Mouse (Mus musculus): ENCODE data around the gene Rsph3b.
"Not testable (repeated sequence)": the region's sequence is repeated elsewhere in the genome, so short reads cannot be mapped to it uniquely, and the experiment has no call there.

- TF ChIP-seq POLR2A (IDR thresholded peaks at IDR 0.05; ENCODE audit: insufficient read depth, low read length); CTCF (IDR thresholded peaks at IDR 0.05; ENCODE audit: low read depth, low read length); EP300 (IDR thresholded peaks at IDR 0.05; ENCODE audit: insufficient read depth, low read depth, low read length): not testable (repeated sequence)
Measured at GRCm38 (mm10) chr17:6970334-6970733, 21.9 kb upstream of the Rsph3b start, which contains the start of gene Rnaset2b.
